Mouse (Mus musculus) lung, postnatal 0 days (tissue): Measurements from ENCODE around the gene Ptprt. TPM values are rescaled to one million over a fixed set of nuclear protein-coding genes. Genes with fewer than 3 reads are reported as not detected.

ENCODE experiments used
- ATAC-seq: fragments of 200-750 bp; cut with Nextera tagmentation; 2 replicates; pipeline ENCODE4 v1.8.0; 2017; ENCODE audit warnings: moderate library complexity
- DNase-seq: peaks from one replicate; pipeline ENCODE4 v3.0.0-alpha.2; 2016; ENCODE audit warnings: low spot score
- H3K27ac ChIP-seq: fragments of 300-500 bp; sonication (generic); 2 replicates; pipeline ENCODE4 v1.5.1; 2014; ENCODE audit warnings: antibody characterized with exemption, mild to moderate bottlenecking, low read length, mixed read lengths
- H3K27me3 ChIP-seq: fragments of 300-500 bp; sonication (generic); replicated peaks from 2 replicates; pipeline ENCODE4 v1.6.1; 2014; ENCODE audit warnings: low read length, mixed read lengths; ENCODE audit not compliant: insufficient read depth
- H3K36me3 ChIP-seq: fragments of 300-500 bp; sonication (generic); 2 replicates; pipeline ENCODE4 v1.6.1; 2014; ENCODE audit warnings: low read length, mixed read lengths; ENCODE audit not compliant: insufficient read depth
- H3K4me1 ChIP-seq: fragments of 300-500 bp; sonication (generic); 2 replicates; pipeline ENCODE4 v1.6.1; 2014; ENCODE audit warnings: antibody characterized with exemption, low read depth, low read length, mixed read lengths; ENCODE audit not compliant: insufficient read depth
- H3K4me2 ChIP-seq: fragments of 300-500 bp; sonication (generic); replicated peaks from 2 replicates; pipeline ENCODE4 v1.6.1; 2014; ENCODE audit warnings: low read depth, mild to moderate bottlenecking, low read length, moderate library complexity, mixed read lengths
- H3K4me3 ChIP-seq: fragments of 300-500 bp; sonication (generic); 2 replicates; pipeline ENCODE4 v1.5.1; 2014; ENCODE audit warnings: low read depth, low read length
- H3K9ac ChIP-seq: fragments of 300-500 bp; sonication (generic); replicated peaks from 2 replicates; pipeline ENCODE4 v1.6.1; 2014; ENCODE audit warnings: low read depth, mild to moderate bottlenecking
- H3K9me3 ChIP-seq: fragments of 300-500 bp; sonication (generic); 2 replicates; pipeline ENCODE4 v1.6.1; 2016; ENCODE audit warnings: low read length, mixed read lengths
- CTCF ChIP-seq: IDR thresholded peaks from 2 replicates; pipeline ENCODE4 v1.5.1; 2016; ENCODE audit warnings: antibody characterized with exemption, mild to moderate bottlenecking
- EP300 ChIP-seq: IDR thresholded peaks from 2 replicates; pipeline ENCODE4 v1.6.1; 2016; ENCODE audit warnings: antibody characterized with exemption, mild to moderate bottlenecking, control low read depth
- WGBS: fragments of 180-500 bp; shearing (Covaris S2); extraction: QIAGEN DNeasy Blood & Tissue Kit; methylation state at CpG from one replicate; pipeline ENCODE4 v1.1.7; 2014; 5-methylcytosine and 5-hydroxymethylcytosine counted together
- polyA plus RNA-seq: library from polyadenylated mRNA; unstranded; fragments of >200 nt; fragmentation: Nextera tagmentation; extraction: Ambion mirVana; gene quantifications from 2 replicates; pipeline ENCODE4 v1.2.1, GENCODE M21; 2015

Ptprt gene
- polyA plus RNA-seq, 1 experiment from 2014 or later = 0.37 TPM

DNA sequence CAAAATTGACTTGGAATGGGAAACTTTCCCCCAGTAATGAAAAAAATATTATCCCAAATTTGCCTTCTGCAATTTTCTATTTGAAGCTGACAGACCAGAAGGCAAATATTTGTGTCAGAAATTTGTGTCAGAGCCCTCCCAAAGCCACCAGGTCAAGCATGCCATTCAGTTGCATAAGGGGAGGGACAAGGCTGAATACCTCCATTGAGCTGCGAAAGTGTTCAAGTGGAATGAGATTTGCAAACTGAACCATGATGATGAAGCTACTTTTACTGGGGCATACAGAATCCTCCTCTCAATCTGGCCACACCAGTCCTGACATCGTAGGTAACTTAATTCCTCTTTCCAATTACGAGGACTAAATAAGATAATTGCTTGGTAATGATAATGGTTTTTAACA is 780.0 kb downstream of the Ptprt start:
- no peak for ATAC-seq
- H3K4me2 ChIP-seq = no peak overlapping the region
- no peaks in the 10 kb centered on the region for H3K27me3 ChIP-seq
- no peaks in the 10 kb centered on the region for H3K4me1 ChIP-seq
- TF ChIP-seq EP300 (no peak), CTCF (no peak)
- no peak overlapping the region for H3K4me3 ChIP-seq
- DNase-seq = no peak
- H3K36me3 ChIP-seq = no peaks in the 10 kb centered on the region
- no peak overlapping the region for H3K27ac ChIP-seq
- WGBS = 68% methylated on average over 3 of the region's 3 CpGs
- no peaks in the 10 kb centered on the region for H3K9me3 ChIP-seq
- no peak overlapping the region for H3K9ac ChIP-seq

DNA sequence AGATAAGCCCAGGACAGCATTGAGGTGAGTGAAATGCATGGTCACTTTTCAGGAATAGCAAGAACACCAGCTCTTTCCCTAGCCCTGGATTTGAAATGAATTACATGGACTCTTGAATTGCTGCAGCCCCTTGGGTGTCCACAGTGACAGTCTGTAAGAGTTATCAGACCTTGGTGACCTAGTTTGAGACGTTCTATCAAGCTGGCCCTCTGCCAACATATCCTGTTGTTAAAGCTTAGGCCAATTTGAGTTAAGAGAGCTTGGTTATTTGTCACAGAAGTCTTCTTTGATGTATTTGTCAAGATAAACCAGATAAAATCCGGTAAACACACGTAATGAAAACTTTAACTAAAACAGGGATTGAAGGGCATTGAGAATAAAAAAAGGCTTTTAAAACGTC is 795.7 kb downstream of the Ptprt start:
- no peaks in the 10 kb centered on the region for H3K9me3 ChIP-seq
- 27% methylated on average over 4 of the region's 4 CpGs for WGBS
- no peaks in the 10 kb centered on the region for H3K4me1 ChIP-seq
- H3K27ac ChIP-seq = no peak overlapping the region
- H3K36me3 ChIP-seq = no peaks in the 10 kb centered on the region
- H3K4me2 ChIP-seq = no peak overlapping the region
- no peak overlapping the region for H3K9ac ChIP-seq
- H3K4me3 ChIP-seq = no peak overlapping the region
- no peak for DNase-seq
- TF ChIP-seq CTCF (no peak), EP300 (no peak)
- H3K27me3 ChIP-seq = no peaks in the 10 kb centered on the region
- no peak for ATAC-seq

DNA sequence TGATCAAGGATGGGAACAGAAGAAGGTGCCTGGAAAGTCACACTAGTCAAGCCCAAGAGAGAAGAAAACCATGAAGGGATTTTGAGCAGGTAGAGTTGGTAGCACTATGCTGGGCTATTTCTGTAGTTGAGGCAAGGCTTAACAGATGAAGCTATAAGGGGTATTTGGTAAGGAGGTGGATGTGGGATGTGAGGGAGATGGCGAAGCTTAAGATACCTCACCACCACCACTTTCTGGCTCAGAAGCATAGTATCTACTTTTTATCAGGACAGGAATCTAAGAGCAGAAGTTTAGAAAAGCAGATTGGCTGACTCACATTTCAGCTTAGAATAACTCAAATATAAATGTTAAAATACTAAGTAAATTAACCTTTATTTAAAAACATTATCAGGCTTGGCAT is 802.1 kb downstream of the Ptprt start:
- no peaks in the 10 kb centered on the region for H3K27me3 ChIP-seq
- TF ChIP-seq EP300 = no peak
- no peak for TF ChIP-seq CTCF
- ATAC-seq = no peak
- WGBS = 81% methylated on average over 1 of the region's 1 CpGs
- no peak overlapping the region for H3K4me3 ChIP-seq
- H3K4me2 ChIP-seq = no peak overlapping the region
- H3K27ac ChIP-seq = no peak overlapping the region
- H3K9me3 ChIP-seq = no peaks in the 10 kb centered on the region
- H3K9ac ChIP-seq = no peak overlapping the region
- no peaks in the 10 kb centered on the region for H3K4me1 ChIP-seq
- no peaks in the 10 kb centered on the region for H3K36me3 ChIP-seq
- no peak for DNase-seq

DNA sequence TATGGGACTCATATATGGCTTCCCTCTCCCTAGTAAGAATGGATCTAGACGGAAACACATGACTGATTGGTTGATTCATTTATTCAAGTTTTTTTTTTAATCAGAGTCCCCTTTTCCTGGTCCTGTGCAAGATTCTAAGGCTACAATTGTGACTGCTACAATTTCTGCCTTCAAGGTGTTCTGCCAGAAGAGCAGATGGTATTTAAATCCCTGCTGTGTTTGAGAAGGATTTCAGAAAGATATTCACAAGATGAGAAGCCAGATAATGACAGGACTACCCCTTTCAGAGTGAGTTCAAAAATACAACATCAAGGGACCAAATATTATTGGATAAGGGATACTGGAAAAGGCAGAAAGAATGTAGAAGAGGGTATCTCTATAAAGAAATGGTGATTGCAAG is 802.6 kb downstream of the Ptprt start:
- H3K27ac ChIP-seq = no peak overlapping the region
- H3K4me2 ChIP-seq = no peak overlapping the region
- no peaks in the 10 kb centered on the region for H3K27me3 ChIP-seq
- 79% methylated on average over 1 of the region's 1 CpGs for WGBS
- H3K9me3 ChIP-seq = no peaks in the 10 kb centered on the region
- DNase-seq (no peak), ATAC-seq (no peak)
- no peaks in the 10 kb centered on the region for H3K36me3 ChIP-seq
- no peak overlapping the region for H3K9ac ChIP-seq
- no peak for TF ChIP-seq EP300
- no peak overlapping the region for H3K4me3 ChIP-seq
- H3K4me1 ChIP-seq = no peaks in the 10 kb centered on the region

DNA sequence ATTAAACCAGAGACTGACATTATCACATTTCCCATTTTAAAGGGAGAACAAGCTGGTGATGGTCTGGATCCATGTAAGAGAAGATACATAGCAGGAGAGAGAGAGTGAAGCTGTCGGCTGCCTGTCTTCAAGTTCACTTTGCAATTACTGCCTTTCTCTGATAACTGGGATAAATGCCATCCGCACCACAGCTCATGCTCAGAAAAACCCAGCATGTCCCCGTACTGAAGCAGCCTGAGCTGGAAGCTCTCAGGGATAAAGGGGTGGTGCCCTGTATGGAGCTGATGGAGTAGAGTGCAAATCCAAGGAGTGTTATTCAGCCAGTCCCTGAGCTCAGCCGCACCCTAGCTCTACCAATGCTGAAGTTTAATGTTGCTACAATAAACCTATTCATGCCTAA is 825.9 kb downstream of the Ptprt start:
- Histone ChIP-seq H3K4me3 (no peak overlapping the region), H3K9ac (no peak overlapping the region), H3K9me3 (no peaks in the 10 kb centered on the region), H3K36me3 (no peaks in the 10 kb centered on the region), H3K27me3 (no peaks in the 10 kb centered on the region), H3K4me1 (no peaks in the 10 kb centered on the region), H3K4me2 (no peak overlapping the region), H3K27ac (no peak overlapping the region)
- 65% methylated on average over 4 of the region's 4 CpGs for WGBS
- no peak for ATAC-seq
- DNase-seq = no peak
- TF ChIP-seq EP300 = no peak
- TF ChIP-seq CTCF = no peak

DNA sequence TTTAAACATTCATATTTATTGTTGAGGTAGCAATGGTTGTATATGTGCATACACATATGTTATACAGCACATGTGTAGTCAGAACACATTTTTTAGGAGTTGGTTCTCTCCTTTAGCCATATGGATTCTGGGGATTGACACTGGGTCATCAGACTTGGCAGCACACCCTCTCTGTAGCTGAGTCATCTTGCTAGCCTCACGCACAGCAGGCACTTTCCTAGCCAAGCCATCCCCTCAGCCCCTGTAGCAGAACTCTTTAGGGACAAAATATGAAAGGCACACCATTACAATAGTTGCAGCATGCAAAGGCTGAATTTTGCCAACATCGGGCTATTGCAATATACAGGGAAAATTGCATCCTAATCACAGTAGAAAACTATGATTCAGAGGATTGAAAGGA is 827.1 kb downstream of the Ptprt start:
- no peak for TF ChIP-seq EP300
- TF ChIP-seq CTCF = no peak
- WGBS = 73% methylated on average over 2 of the region's 2 CpGs
- no peaks in the 10 kb centered on the region for H3K4me1 ChIP-seq
- H3K9ac ChIP-seq = no peak overlapping the region
- H3K9me3 ChIP-seq = no peaks in the 10 kb centered on the region
- no peak overlapping the region for H3K4me2 ChIP-seq
- H3K27me3 ChIP-seq = no peaks in the 10 kb centered on the region
- ATAC-seq (no peak), DNase-seq (no peak)
- no peaks in the 10 kb centered on the region for H3K36me3 ChIP-seq
- H3K27ac ChIP-seq = no peak overlapping the region
- no peak overlapping the region for H3K4me3 ChIP-seq

DNA sequence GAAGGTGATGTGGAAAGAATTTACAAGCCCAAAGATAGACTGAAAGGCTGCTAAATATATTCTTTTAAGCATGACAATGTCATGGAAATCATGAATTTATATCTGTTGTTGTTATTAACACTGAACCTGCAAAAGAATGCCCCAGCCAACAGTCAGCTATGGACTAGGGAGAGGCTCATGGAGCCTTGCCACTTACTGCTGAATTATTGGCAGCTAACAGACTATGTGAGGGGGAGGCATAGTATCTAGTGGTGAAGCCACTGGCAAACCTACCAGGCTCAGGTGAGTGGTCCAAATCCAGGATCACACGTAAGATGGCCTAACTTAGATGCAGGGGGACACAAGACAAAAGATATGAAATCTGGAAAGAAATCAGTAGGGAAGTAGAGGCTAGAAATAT is 847.6 kb downstream of the Ptprt start:
- H3K4me3 ChIP-seq = no peak overlapping the region
- H3K4me1 ChIP-seq = no peaks in the 10 kb centered on the region
- no peaks in the 10 kb centered on the region for H3K27me3 ChIP-seq
- no peak overlapping the region for H3K9ac ChIP-seq
- 53% methylated on average over 1 of the region's 1 CpGs for WGBS
- no peak overlapping the region for H3K4me2 ChIP-seq
- DNase-seq (no peak), ATAC-seq (no peak)
- TF ChIP-seq CTCF (no peak), EP300 (no peak)
- H3K9me3 ChIP-seq = no peaks in the 10 kb centered on the region
- no peak overlapping the region for H3K27ac ChIP-seq
- no peaks in the 10 kb centered on the region for H3K36me3 ChIP-seq
